Mouse (Mus musculus): ENCODE measurements around the gene Elp1. TPM values are rescaled to one million over a fixed set of nuclear protein-coding genes. Genes with fewer than 3 reads are reported as not detected.

Gene Elp1
- total and polyA plus RNA-seq, 2 experiments from 2014 or later: 53.6 to 89.2 TPM

DNA sequence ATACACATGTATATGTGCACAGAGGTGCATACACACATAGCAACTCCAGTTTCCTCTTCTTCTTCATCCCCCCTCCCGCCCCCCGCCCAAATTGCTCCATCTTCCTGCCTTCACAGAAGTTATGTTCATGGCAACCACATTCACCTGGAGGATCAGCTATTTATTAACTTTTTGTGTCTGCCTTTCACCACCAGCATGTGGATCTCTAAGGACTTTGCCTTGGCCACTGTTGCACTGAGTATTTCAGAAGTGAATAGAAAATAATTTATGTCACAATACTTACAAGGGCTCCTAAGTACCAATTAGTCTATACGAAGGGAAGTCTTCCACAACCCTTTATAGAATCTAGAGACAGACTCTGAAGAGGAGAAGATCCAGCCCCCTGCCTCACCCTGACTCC, 84.2 kb downstream of the Elp1 start:
- no peak for ATAC-seq (ENCODE audit: low FRiP score)
- WGBS: 97% methylated on average over 3 of the region's 3 CpGs

DNA sequence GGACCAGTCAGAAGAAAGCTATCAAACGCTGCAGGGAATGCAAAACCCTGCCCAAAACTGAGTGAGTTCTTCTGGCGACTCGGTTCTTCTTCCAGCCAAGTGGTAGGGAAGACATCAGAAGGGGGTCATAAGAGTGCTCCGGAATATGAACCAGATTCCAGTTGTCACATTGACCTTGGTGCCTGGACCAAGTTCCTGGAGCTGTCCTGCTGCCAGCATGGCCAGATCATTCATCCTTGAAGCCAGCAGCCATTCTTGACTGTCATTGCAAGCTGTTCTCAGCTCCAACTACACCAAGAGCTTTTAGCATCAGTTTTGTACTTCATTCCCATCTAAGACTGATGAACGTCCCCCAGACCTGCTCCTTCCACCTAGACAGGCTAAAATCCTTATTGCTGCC, 85.3 kb downstream of the Elp1 start:
- no peak for ATAC-seq (ENCODE audit: low FRiP score)
- no peak overlapping the region for H3K4me2 ChIP-seq (ENCODE audit: low read depth, low read length, poor library complexity, severe bottlenecking)
- 60% methylated on average over 5 of the region's 5 CpGs for WGBS
- no peak overlapping the region for H3K4me3 ChIP-seq (ENCODE audit: low read depth, low read length)
- TF ChIP-seq CTCF (IDR thresholded peaks at IDR 0.05): no peak
- no peak overlapping the region for H3K27ac ChIP-seq (ENCODE audit: low read depth, low read length)
- no peaks in the 10 kb centered on the region for H3K4me1 ChIP-seq (ENCODE audit: insufficient read depth, low read length)
- no peak overlapping the region for H3K9ac ChIP-seq (replicated peaks; ENCODE audit: low read length, poor library complexity, severe bottlenecking)
- H3K36me3 ChIP-seq (ENCODE audit: insufficient read depth, low read length): no peaks in the 10 kb centered on the region
- no peaks in the 10 kb centered on the region for H3K9me3 ChIP-seq (ENCODE audit: low read length)
- no peak for DNase-seq (ENCODE audit: low spot score)
- H3K27me3 ChIP-seq (ENCODE audit: insufficient read depth, low read length): no peaks in the 10 kb centered on the region

More for the DNA sequence above, 84.2 kb downstream of the Elp1 start:
- no peak overlapping the region for H3K9ac ChIP-seq (replicated peaks; ENCODE audit: low read length, poor library complexity, severe bottlenecking)
- no peaks in the 10 kb centered on the region for H3K36me3 ChIP-seq (ENCODE audit: insufficient read depth, low read length)
- TF ChIP-seq CTCF (IDR thresholded peaks at IDR 0.05): no peak
- H3K27ac ChIP-seq (ENCODE audit: low read depth, low read length): no peak overlapping the region
- H3K4me2 ChIP-seq (ENCODE audit: low read depth, low read length, poor library complexity, severe bottlenecking): no peak overlapping the region
- no peaks in the 10 kb centered on the region for H3K9me3 ChIP-seq (ENCODE audit: low read length)
- H3K27me3 ChIP-seq (ENCODE audit: insufficient read depth, low read length): no peaks in the 10 kb centered on the region
- H3K4me1 ChIP-seq (ENCODE audit: insufficient read depth, low read length): no peaks in the 10 kb centered on the region
- no peak overlapping the region for H3K4me3 ChIP-seq (ENCODE audit: low read depth, low read length)
- DNase-seq (ENCODE audit: low spot score): no peak

DNA sequence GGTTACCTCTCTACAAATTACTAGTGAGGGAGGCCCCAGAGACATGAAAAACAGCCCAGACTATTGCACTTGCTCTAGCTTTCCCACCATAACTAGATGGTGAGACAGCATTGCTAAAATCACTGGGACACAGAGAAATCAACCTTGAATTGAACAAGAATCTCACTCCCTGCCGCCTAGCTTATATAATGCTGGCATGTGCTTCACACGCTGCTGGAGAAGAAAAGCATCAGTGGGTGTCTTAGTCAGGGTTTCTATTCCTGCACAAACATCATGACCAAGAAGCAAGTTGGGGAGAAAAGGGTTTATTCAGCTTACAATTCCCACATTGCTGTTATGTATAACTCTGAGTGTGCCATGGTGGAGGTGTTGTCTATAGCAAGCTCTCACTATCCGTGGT, 89.0 kb downstream of the Elp1 start:
- H3K4me3 ChIP-seq (ENCODE audit: low read depth, low read length): no peak overlapping the region
- ATAC-seq (ENCODE audit: low FRiP score) (no peak), DNase-seq (ENCODE audit: low spot score) (no peak)
- no peaks in the 10 kb centered on the region for H3K36me3 ChIP-seq (ENCODE audit: insufficient read depth, low read length)
- H3K4me2 ChIP-seq (ENCODE audit: low read depth, low read length, poor library complexity, severe bottlenecking): no peak overlapping the region
- no peaks in the 10 kb centered on the region for H3K27me3 ChIP-seq (ENCODE audit: insufficient read depth, low read length)
- WGBS: 80% methylated on average over 3 of the region's 3 CpGs
- peaks cover 5% of the 10 kb centered on the region; the same call in 1 of the 2 replicates for H3K4me1 ChIP-seq (ENCODE audit: insufficient read depth, low read length)
- no peak for TF ChIP-seq CTCF (IDR thresholded peaks at IDR 0.05)
- H3K9me3 ChIP-seq (ENCODE audit: low read length): no peaks in the 10 kb centered on the region
- H3K9ac ChIP-seq (replicated peaks; ENCODE audit: low read length, poor library complexity, severe bottlenecking): no peak overlapping the region
- no peak overlapping the region for H3K27ac ChIP-seq (ENCODE audit: low read depth, low read length)

DNA sequence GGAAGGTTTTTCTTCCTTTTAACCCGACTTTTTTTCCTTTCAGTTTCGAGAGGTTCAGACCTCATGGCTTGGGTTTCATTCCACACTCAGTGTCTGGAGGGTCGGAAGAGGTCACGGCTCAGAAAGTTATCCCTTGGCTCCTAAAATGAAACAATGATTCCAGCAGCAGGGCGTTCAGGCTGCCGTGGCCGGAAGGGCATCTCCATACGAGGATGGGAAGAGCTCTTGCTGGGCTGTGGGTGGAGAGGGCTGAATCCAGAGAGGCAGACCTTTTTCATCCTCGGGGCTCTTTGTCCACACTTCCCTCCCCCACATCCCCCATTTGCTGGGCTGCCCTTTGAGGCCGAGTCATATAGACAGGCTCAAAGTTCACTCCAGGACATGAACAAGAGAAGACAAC, 99.9 kb downstream of the Elp1 start:
- no peak overlapping the region for H3K27ac ChIP-seq (ENCODE audit: low read depth, low read length)
- H3K9ac ChIP-seq (replicated peaks; ENCODE audit: low read length, poor library complexity, severe bottlenecking): no peak overlapping the region
- no peaks in the 10 kb centered on the region for H3K36me3 ChIP-seq (ENCODE audit: insufficient read depth, low read length)
- no peak overlapping the region for H3K4me3 ChIP-seq (ENCODE audit: low read depth, low read length)
- TF ChIP-seq CTCF (IDR thresholded peaks at IDR 0.05): no peak
- H3K4me1 ChIP-seq (ENCODE audit: insufficient read depth, low read length): no peaks in the 10 kb centered on the region
- no peak overlapping the region for H3K4me2 ChIP-seq (ENCODE audit: low read depth, low read length, poor library complexity, severe bottlenecking)
- DNase-seq (ENCODE audit: low spot score): no peak
- 12% methylated on average over 10 of the region's 10 CpGs for WGBS
- no peaks in the 10 kb centered on the region for H3K27me3 ChIP-seq (ENCODE audit: insufficient read depth, low read length)
- ATAC-seq (ENCODE audit: low FRiP score): no peak
- H3K9me3 ChIP-seq (ENCODE audit: low read length): no peaks in the 10 kb centered on the region

Other genes starting within 250 kb of the Elp1 start
- not detected in 2 replicates for gene Gm26657, start 62.3 kb downstream of the Elp1 start, total RNA-seq (2014; rRNA removed)
- not detected in 2 replicates for gene Gm26657, start 62.3 kb downstream of the Elp1 start, polyA plus RNA-seq (2015; fragmentation: Nextera tagmentation; extraction: Ambion mirVana)
- gene Actl7b, start 60.9 kb downstream of the Elp1 start, total RNA-seq (2014; rRNA removed): 0.16 and 0.47 TPM in 2 replicates
- gene Actl7b, start 60.9 kb downstream of the Elp1 start, polyA plus RNA-seq (2015; fragmentation: Nextera tagmentation; extraction: Ambion mirVana): not detected in 2 replicates
- not detected in 2 replicates for gene Actl7a, start 58.9 kb downstream of the Elp1 start, total RNA-seq (2014; rRNA removed)
- gene Actl7a, start 58.9 kb downstream of the Elp1 start, polyA plus RNA-seq (2015; fragmentation: Nextera tagmentation; extraction: Ambion mirVana): not detected in 2 replicates
- 7.5 and 12.2 TPM in 2 replicates for gene Fam206a, start within 50 bp of the Elp1 start, total RNA-seq (2014; rRNA removed)
- 10.0 and 10.6 TPM in 2 replicates for gene Fam206a, start within 50 bp of the Elp1 start, polyA plus RNA-seq (2015; fragmentation: Nextera tagmentation; extraction: Ambion mirVana)
- gene Ctnnal1, start 62.9 kb upstream of the Elp1 start, total RNA-seq (2014; rRNA removed): 8.1 and 19.7 TPM in 2 replicates
- 8.0 and 13.0 TPM in 2 replicates for gene Ctnnal1, start 62.9 kb upstream of the Elp1 start, polyA plus RNA-seq (2015; fragmentation: Nextera tagmentation; extraction: Ambion mirVana)
- gene Tmem245, start 145.1 kb upstream of the Elp1 start, total RNA-seq (2014; rRNA removed): 27.0 and 29.6 TPM in 2 replicates
- gene Tmem245, start 145.1 kb upstream of the Elp1 start, polyA plus RNA-seq (2015; fragmentation: Nextera tagmentation; extraction: Ambion mirVana): 10.4 and 11.2 TPM in 2 replicates
- gene Frrs1l, start 188.1 kb upstream of the Elp1 start, total RNA-seq (2014; rRNA removed): 36.8 and 37.9 TPM in 2 replicates
- gene Frrs1l, start 188.1 kb upstream of the Elp1 start, polyA plus RNA-seq (2015; fragmentation: Nextera tagmentation; extraction: Ambion mirVana): 17.9 and 21.2 TPM in 2 replicates

All from midbrain, postnatal 0 days (tissue).